Mouse (Mus musculus): Measurements from ENCODE around the gene Il2rb. TPM values are rescaled to one million over a fixed set of nuclear protein-coding genes. Genes with fewer than 3 reads are reported as not detected.
A peak's percentile ranks its signal among the peaks of the same experiment; 100 is the strongest.

Gene Il2rb
- 0.22 and 0.24 TPM in 2 replicates for polyA plus RNA-seq (2015; fragmentation: Nextera tagmentation; extraction: Ambion mirVana)

DNA sequence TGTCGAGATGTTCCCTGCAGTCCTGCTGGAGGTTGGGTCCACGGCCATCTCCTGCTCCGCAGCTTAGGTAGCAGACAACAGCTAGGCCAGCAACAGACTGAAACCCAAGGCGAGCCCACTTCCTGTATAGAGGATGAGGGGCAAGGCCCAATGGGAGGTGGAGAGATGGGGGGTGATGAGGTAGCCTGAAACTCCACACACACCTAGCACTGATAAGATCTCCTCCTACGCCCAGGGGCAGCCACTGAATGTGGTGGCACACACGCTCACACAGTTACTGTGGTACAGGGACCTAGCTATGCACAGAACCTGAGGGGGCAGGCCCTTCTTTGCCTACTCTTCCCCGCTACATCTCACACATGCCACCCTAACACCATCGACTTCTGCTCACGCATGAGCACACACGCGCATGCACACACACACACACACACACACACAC, at the start of gene Il2rb:
TSS of gene Il2rb (minus strand) at position 304 of the 439 bp plus-strand sequence.
- no peak within 1 kb of the TSS for H3K4me2 ChIP-seq (replicated peaks)
- no peak within 1 kb of the TSS for H3K4me3 ChIP-seq
- H3K27me3 ChIP-seq, result no peaks in the 10 kb centered on the region
- peaks cover 3% of the 10 kb centered on the region for H3K4me1 ChIP-seq
- H3K9ac ChIP-seq, result no peak within 1 kb of the TSS
- 86% methylated on average over 11 of the region's 11 CpGs for WGBS
- no peak within 1 kb of the TSS for H3K27ac ChIP-seq
- no peaks in the 10 kb centered on the region for H3K36me3 ChIP-seq
- no peak for ATAC-seq (ENCODE audit: low FRiP score, low read depth)
- no peaks in the 10 kb centered on the region for H3K9me3 ChIP-seq

DNA sequence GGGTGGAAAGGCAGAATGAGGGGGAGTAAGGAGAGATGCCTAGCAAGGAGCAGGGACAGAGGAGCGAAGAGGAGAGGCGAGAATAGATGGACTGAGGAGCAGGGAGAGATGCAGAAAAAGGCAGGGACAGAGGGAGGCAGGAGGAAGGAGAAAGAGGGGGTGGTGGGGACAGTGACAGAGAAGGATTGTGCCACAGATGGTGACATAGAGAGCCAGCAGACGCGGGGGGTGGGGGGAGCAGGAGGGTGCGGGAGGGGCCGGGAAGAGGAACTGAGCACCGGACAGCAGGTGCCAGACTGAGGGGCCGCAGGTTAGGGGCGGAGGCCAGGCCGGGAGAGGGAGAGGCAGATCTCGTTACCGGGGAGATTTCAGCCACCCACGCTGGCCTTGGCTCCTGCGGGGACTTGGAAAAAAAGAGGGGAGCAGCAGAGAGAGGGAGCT, 49.5 kb upstream of the Il2rb start, which contains the start of gene Sstr3:
TSS of gene Sstr3 (minus strand) at position 125 of the 441 bp plus-strand sequence.
- H3K4me1 ChIP-seq, result peaks cover 30% of the 10 kb centered on the region
- H3K27me3 ChIP-seq, result peaks cover 44% of the 10 kb centered on the region
- H3K9me3 ChIP-seq, result no peaks in the 10 kb centered on the region
- H3K4me2 ChIP-seq (replicated peaks), result peak within 1 kb of the TSS; percentile 14; the same call in 1 of the 2 replicates
- no peaks in the 10 kb centered on the region for H3K36me3 ChIP-seq
- H3K27ac ChIP-seq, result no peak within 1 kb of the TSS
- H3K9ac ChIP-seq, result peak within 1 kb of the TSS; percentile 50
- ATAC-seq (ENCODE audit: low FRiP score, low read depth), result no peak; the same call in 1 of the 2 replicates
- H3K4me3 ChIP-seq, result no peak within 1 kb of the TSS
- WGBS, result 8% methylated on average over 13 of the region's 14 CpGs

DNA sequence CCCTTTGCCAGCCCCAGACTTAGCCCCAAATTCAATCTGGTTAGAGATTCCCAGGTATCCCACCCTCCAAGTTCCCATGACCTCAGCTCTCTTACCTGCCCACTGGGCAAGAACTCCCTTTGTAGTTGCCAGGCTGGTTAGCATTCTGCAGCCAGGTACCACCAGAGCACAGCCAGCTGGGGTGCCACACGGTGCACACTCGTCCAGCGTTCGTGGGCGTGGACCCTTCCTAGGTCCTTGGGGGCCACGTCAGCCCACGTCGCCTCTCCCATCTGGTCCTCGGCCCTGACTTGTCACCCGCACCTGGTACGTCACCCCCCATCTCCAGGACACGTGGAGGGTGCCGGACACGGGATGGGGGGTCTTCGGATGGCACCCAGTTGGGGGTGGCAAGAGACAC, 49.0 kb upstream of the Il2rb start:
- H3K9me3 ChIP-seq, result no peaks in the 10 kb centered on the region
- H3K27ac ChIP-seq, result no peak overlapping the region
- H3K27me3 ChIP-seq, result peaks cover 50% of the 10 kb centered on the region
- peaks cover 30% of the 10 kb centered on the region for H3K4me1 ChIP-seq
- ATAC-seq (ENCODE audit: low FRiP score, low read depth), result no peak
- 80% methylated on average over 15 of the region's 15 CpGs for WGBS
- no peak overlapping the region for H3K4me3 ChIP-seq
- no peaks in the 10 kb centered on the region for H3K36me3 ChIP-seq
- no peak overlapping the region; the same call in 1 of the 2 replicates for H3K9ac ChIP-seq
- no peak overlapping the region for H3K4me2 ChIP-seq (replicated peaks)

GRCm38 (mm10) chr15:78542767-78543303, 47.8 kb upstream of the Il2rb start:
- ATAC-seq (ENCODE audit: low FRiP score, low read depth), result no peak

DNA sequence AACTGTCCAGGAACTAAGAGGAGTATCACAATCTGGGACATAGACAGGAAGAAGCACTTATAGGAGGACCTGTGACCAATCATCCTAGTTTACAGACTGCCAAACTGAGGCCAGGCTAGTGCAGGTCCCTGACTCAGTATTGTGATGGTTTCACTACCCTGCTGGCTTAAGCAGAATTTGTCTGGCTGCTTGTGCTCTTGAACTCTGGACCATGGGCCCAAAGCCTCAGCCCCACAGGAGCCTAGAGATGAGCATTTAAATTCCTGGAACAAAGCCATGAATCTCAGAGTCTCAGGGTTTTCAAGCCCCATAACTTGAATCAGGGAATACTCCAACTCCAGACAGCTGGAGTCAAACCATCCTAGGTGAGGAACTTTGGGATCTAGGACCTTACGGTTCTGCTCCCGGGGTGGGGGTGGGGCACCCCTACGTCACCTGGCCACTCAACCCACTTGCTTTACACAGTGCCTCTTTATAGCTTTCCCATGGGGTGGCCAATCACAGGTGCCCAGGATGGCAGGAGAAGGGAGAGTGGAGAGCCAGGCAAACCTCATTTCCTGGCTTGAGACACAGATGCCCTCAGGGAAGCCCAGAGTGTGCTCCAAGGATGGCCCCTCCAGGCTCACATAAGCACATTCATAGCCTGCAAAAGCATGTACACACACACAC, 47.2 kb upstream of the Il2rb start:
- H3K4me1 ChIP-seq, result peaks cover 30% of the 10 kb centered on the region
- no peak for ATAC-seq (ENCODE audit: low FRiP score, low read depth)
- 50% methylated on average over 3 of the region's 3 CpGs for WGBS
- no peaks in the 10 kb centered on the region for H3K9me3 ChIP-seq
- H3K36me3 ChIP-seq, result no peaks in the 10 kb centered on the region
- H3K4me3 ChIP-seq, result no peak overlapping the region
- H3K9ac ChIP-seq, result no peak overlapping the region
- H3K27me3 ChIP-seq, result peaks cover 61% of the 10 kb centered on the region
- H3K4me2 ChIP-seq (replicated peaks), result no peak overlapping the region
- H3K27ac ChIP-seq, result no peak overlapping the region

More at GRCm38 (mm10) chr15:78542767-78543303, 47.8 kb upstream of the Il2rb start:
- H3K9ac ChIP-seq, result no peak overlapping the region
- no peak overlapping the region for H3K4me2 ChIP-seq (replicated peaks)
- H3K9me3 ChIP-seq, result no peaks in the 10 kb centered on the region
- peaks cover 30% of the 10 kb centered on the region for H3K4me1 ChIP-seq
- no peak overlapping the region for H3K4me3 ChIP-seq
- H3K36me3 ChIP-seq, result no peaks in the 10 kb centered on the region
- H3K27me3 ChIP-seq, result peaks cover 56% of the 10 kb centered on the region
- whole genome bisulfite sequencing, result 62% methylated on average over 7 of the region's 7 CpGs
- no peak overlapping the region for H3K27ac ChIP-seq

GRCm38 (mm10) chr15:78541606-78542005, 46.5 kb upstream of the Il2rb start:
- no peaks in the 10 kb centered on the region for H3K36me3 ChIP-seq
- 65% methylated on average over 3 of the region's 3 CpGs for WGBS
- ATAC-seq (ENCODE audit: low FRiP score, low read depth), result no peak

DNA sequence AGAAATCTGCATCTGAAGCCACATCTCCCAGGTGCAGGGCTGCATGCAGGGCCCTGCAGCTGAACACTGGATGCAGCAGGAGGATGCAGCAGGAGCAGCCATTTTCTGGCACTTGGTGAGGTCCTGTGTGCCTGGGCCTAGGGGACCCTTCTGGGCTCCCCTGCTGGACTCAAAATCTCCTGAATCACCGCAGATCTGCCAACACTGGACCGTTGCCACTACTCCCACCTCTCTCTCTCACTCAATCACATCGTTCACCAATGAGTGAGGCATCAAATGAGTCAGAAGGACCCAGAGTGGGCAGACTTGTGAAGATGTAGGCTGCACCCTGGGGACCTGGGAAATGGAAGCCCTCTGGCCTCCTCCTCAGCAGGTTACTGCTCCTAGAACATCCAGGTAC, 46.0 kb upstream of the Il2rb start:
- no peak overlapping the region for H3K9ac ChIP-seq
- H3K27ac ChIP-seq, result no peak overlapping the region
- no peak overlapping the region for H3K4me3 ChIP-seq
- no peak for ATAC-seq (ENCODE audit: low FRiP score, low read depth)
- H3K4me1 ChIP-seq, result peaks cover 30% of the 10 kb centered on the region
- H3K9me3 ChIP-seq, result no peaks in the 10 kb centered on the region
- no peak overlapping the region for H3K4me2 ChIP-seq (replicated peaks)
- H3K36me3 ChIP-seq, result no peaks in the 10 kb centered on the region
- peaks cover 61% of the 10 kb centered on the region for H3K27me3 ChIP-seq
- WGBS, result 88% methylated on average over 3 of the region's 3 CpGs

More at GRCm38 (mm10) chr15:78541606-78542005, 46.5 kb upstream of the Il2rb start:
- H3K9me3 ChIP-seq, result no peaks in the 10 kb centered on the region
- H3K9ac ChIP-seq, result no peak overlapping the region; the same call in 1 of the 2 replicates
- H3K27me3 ChIP-seq, result peaks cover 61% of the 10 kb centered on the region
- no peak overlapping the region for H3K4me2 ChIP-seq (replicated peaks)
- H3K4me1 ChIP-seq, result peaks cover 30% of the 10 kb centered on the region
- H3K4me3 ChIP-seq, result no peak overlapping the region
- H3K27ac ChIP-seq, result no peak overlapping the region

GRCm38 (mm10) chr15:78535723-78536421, 40.8 kb upstream of the Il2rb start:
- H3K27ac ChIP-seq, result no peak overlapping the region
- H3K36me3 ChIP-seq, result no peaks in the 10 kb centered on the region
- H3K27me3 ChIP-seq, result peaks cover 30% of the 10 kb centered on the region
- H3K9me3 ChIP-seq, result no peaks in the 10 kb centered on the region
- no peak overlapping the region for H3K4me2 ChIP-seq (replicated peaks)
- no peak overlapping the region for H3K9ac ChIP-seq
- H3K4me3 ChIP-seq, result no peak overlapping the region
- 65% methylated on average over 10 of the region's 10 CpGs for WGBS
- no peak for ATAC-seq (ENCODE audit: low FRiP score, low read depth)
- peaks cover 10% of the 10 kb centered on the region for H3K4me1 ChIP-seq

DNA sequence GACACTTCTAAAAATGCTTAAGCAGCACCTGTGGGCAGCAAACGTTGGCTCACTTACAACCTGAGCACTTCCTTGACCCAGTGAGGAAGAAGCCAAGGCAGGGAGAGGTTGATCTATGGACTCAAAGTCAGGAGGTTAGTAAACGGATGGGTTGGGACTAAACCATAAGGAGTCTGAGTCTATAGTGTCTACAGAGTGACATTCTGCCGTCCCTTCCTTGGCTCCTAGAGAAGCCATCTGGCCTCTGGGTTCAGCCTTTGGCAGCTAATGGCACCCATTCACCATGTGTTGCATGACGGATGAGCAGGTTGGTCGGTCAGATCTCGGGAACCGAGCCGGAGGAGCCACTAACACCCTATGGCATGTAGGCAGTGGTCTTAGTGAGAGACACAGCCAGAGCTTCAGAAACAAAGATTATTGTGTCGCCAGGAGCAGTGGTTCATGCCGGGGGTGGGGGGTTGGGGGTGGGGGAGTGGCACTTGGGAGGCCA, 38.3 kb upstream of the Il2rb start:
- no peak overlapping the region for H3K27ac ChIP-seq
- H3K9ac ChIP-seq, result peak overlapping the region; percentile 39; the same call in 1 of the 2 replicates
- peaks cover 6% of the 10 kb centered on the region; the same call in 1 of the 2 replicates for H3K27me3 ChIP-seq
- 72% methylated on average over 10 of the region's 10 CpGs for WGBS
- H3K4me2 ChIP-seq (replicated peaks), result no peak overlapping the region
- H3K4me3 ChIP-seq, result no peak overlapping the region
- H3K9me3 ChIP-seq, result no peaks in the 10 kb centered on the region
- H3K4me1 ChIP-seq, result peaks cover 32% of the 10 kb centered on the region
- H3K36me3 ChIP-seq, result no peaks in the 10 kb centered on the region
- ATAC-seq (ENCODE audit: low FRiP score, low read depth), result no peak

DNA sequence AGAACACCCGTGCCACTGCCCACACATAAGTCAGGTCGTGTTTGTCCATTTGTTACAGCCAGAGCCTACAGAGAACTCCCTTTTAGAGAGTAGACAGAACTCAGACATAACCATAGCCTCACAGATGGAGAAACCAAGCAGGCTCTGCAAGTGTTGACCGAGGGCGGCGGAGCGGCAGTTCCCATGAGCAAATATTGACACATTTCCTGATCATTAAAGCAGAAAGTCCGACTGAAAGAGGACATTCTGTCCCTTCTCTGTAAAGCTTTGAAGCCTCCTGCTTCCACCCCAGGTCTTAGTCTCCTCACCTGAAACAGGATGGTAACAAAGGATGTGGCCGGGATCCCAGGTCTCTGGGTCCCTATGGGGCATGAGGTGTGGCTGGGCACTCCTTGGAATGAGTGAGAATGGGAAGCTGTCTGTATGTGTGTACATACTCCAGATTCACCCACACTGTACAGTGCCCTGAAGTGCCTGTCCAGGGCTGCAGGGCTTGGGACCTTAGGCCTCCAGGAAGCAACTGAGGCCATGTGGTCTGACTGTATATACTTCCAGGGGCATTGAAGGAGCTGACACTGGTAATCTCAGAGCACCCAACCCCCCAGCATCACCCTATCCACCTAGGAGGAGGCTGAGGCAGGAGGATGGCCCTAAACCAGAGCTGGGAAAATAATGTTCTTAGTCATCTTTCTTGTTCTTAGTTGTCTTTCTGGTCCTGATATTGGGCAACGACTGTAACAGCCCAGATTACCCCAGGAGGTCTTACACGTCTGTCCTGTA, 37.7 kb upstream of the Il2rb start:
- H3K4me1 ChIP-seq, result peaks cover 39% of the 10 kb centered on the region
- no peaks in the 10 kb centered on the region for H3K36me3 ChIP-seq
- H3K9ac ChIP-seq, result no peak overlapping the region
- no peak overlapping the region for H3K27ac ChIP-seq
- WGBS, result 74% methylated on average over 10 of the region's 10 CpGs
- 0 out of 2 replicates have a peak, but pooled peaks cover 4% of the 10 kb centered on the region for H3K27me3 ChIP-seq
- H3K9me3 ChIP-seq, result no peaks in the 10 kb centered on the region
- no peak overlapping the region for H3K4me3 ChIP-seq
- H3K4me2 ChIP-seq (replicated peaks), result no peak overlapping the region
- ATAC-seq (ENCODE audit: low FRiP score, low read depth), result no peak

DNA sequence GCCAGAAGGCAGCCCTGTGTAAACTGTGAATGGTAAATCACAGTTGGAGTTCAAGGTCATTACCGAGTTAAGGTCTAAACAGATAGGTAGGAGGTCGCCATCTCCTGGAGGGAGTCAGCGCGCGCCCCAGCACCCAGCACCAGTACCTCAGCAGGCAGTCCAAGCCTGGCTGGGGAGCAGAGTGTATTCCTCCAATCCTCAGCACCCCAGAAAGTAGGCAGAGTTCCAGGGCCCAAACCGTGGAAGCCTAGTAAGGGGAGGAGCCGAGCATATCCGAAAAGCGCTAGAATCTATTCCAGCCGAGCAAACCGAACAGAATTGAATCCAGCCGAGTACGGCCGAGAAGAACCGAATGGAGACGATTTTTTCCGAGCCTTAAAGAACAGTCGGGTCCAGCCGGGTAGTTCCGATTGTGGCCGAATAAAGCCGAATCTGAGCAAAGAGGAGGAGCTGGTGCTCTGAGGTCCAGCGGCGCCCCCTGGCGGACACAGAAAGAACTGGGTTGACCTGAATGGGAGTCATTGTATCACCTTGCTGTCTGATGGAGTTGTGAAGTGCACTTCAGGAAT, 36.9 kb upstream of the Il2rb start:
- ATAC-seq (ENCODE audit: low FRiP score, low read depth), result peak; percentile 90
- Histone ChIP-seq H3K27me3 (no peaks in the 10 kb centered on the region), H3K4me2 (replicated peaks) (peak overlapping the region; percentile 61), H3K9ac (peak overlapping the region; percentile 65), H3K4me1 (peaks cover 44% of the 10 kb centered on the region), H3K36me3 (no peaks in the 10 kb centered on the region), H3K4me3 (peak overlapping the region; percentile 38), H3K27ac (peak overlapping the region; percentile 76), H3K9me3 (no peaks in the 10 kb centered on the region)
- WGBS, result under 1% methylated on average over 25 of the region's 25 CpGs
